Comparison of ENCODE assay signal across 8 mouse cellular contexts in the genomic region with DNA sequence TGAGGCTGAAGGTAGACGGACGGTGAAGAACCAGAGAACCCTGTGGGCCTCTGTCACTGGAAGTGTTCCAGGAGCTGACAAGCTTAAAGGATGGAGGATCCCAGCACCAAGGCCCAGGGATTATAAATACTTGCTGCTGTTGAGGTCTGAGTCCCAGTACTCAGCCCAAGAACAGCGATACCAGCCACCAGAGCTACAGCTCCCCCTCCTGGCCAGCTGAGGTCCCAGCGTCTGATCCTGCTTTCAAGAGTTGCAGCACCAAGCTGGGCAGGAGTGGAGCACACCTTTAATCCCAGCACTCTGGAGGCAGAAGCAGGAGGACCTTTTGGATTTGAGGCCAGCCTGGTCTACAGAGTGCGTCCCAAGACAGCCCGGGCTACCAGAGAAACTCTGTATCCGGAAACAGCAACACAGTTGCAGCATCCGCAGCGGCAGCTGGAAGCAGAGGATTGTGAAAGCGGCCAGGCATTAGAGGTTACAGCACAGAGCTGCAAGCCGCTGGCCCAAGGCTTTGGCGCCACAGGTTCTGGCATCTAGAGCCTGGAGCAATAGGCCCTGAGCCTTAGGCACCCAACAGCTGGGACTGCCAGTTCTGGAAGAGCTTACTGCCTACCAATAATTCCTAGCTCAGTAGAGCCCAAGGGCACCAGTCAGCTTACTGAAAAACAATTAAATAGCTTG. TPM values are rescaled to one million over a fixed set of nuclear protein-coding genes. Genes with fewer than 3 reads are reported as not detected.
DNase-seq lines count a peak whose midpoint lies in the region; ATAC-seq and TF ChIP-seq lines count a peak whose summit lies in the region.

No protein-coding gene starts in this region.

- TF ChIP-seq CTCF in bone marrow macrophage, adult 2 months (IDR thresholded peaks at IDR 0.05; ENCODE audit: low read depth, low read length) = peak; percentile 86
- peak; percentile 81 for TF ChIP-seq CTCF in heart, postnatal 0 days (IDR thresholded peaks at IDR 0.05; ENCODE audit: low read depth)
- TF ChIP-seq CTCF in liver, postnatal 0 days (IDR thresholded peaks at IDR 0.05; ENCODE audit: low read depth) = peak; percentile 91
- TF ChIP-seq CTCF in olfactory bulb, adult 2 months (IDR thresholded peaks at IDR 0.05; ENCODE audit: insufficient read depth, low read depth, low read length) = peak; percentile 49; the same call in 1 of the 2 replicates
- peak; percentile 78; the same call in 1 of the 2 replicates for TF ChIP-seq CTCF in thymus, adult 2 months (IDR thresholded peaks at IDR 0.05; ENCODE audit: borderline replicate concordance, control insufficient read depth, extremely low read depth, insufficient read depth, low read length, poor library complexity)

- no peak overlapping the region for H3K4me2 ChIP-seq in forebrain, embryonic 12.5 days
- H3K4me2 ChIP-seq in heart, postnatal 0 days (ENCODE audit: low read depth, low read length) = no peak overlapping the region
- H3K4me2 ChIP-seq in liver, postnatal 0 days (ENCODE audit: low read depth, low read length) = no peak overlapping the region

- 0 out of 2 replicates have a peak, but pooled peaks have one; percentile 39 for ATAC-seq in forebrain, embryonic 12.5 days (ENCODE audit: low FRiP score)
- peak; percentile 59 for ATAC-seq in heart, postnatal 0 days (ENCODE audit: insufficient read depth, low read depth)
- peak; percentile 46 for ATAC-seq in liver, postnatal 0 days

- DNase-seq in CD4-positive helper T cell, adult 2 months (ENCODE audit: low read depth, low spot score) = peak; percentile 80
- peak; percentile 70 for DNase-seq in heart, postnatal 0 days (ENCODE audit: low spot score)
- peak; percentile 82 for DNase-seq in layer of hippocampus, adult 11-12 months (ENCODE audit: low spot score)
- DNase-seq in liver, postnatal 0 days = peak; percentile 83
- peak; percentile 75 for DNase-seq in thymus, adult 2 months

- H3K36me3 ChIP-seq in forebrain, embryonic 12.5 days (replicated peaks) = no peaks in the 10 kb centered on the region
- H3K36me3 ChIP-seq in heart, postnatal 0 days (replicated peaks; ENCODE audit: control insufficient read depth, insufficient read depth, low read length) = no peaks in the 10 kb centered on the region
- H3K36me3 ChIP-seq in liver, postnatal 0 days (replicated peaks; ENCODE audit: insufficient read depth, low read length) = no peaks in the 10 kb centered on the region
- H3K36me3 ChIP-seq in thymus, adult 2 months (ENCODE audit: control insufficient read depth, insufficient read depth, low read length) = no peaks in the 10 kb centered on the region

- TF ChIP-seq EP300 in heart, postnatal 0 days (IDR thresholded peaks at IDR 0.05; ENCODE audit: low read depth) = no peak
- TF ChIP-seq EP300 in liver, postnatal 0 days (IDR thresholded peaks at IDR 0.05; ENCODE audit: low read depth) = no peak

- 42% methylated on average over 12 of the region's 12 CpGs for WGBS in forebrain, embryonic 12.5 days
- 36% methylated on average over 12 of the region's 12 CpGs for WGBS in heart, postnatal 0 days
- 33% methylated on average over 12 of the region's 12 CpGs for WGBS in liver, postnatal 0 days (ENCODE audit: insufficient replicate concordance)
- WGBS in olfactory bulb, adult 2 months = 53% methylated on average over 12 of the region's 12 CpGs
- WGBS in thymus, adult 2 months = 53% methylated on average over 12 of the region's 12 CpGs

- H3K4me3 ChIP-seq in bone marrow macrophage, adult 2 months (ENCODE audit: insufficient read depth, low read length) = no peak overlapping the region
- no peak overlapping the region for H3K4me3 ChIP-seq in forebrain, embryonic 12.5 days (replicated peaks)
- H3K4me3 ChIP-seq in heart, postnatal 0 days (ENCODE audit: low read depth, low read length) = no peak overlapping the region
- no peak overlapping the region for H3K4me3 ChIP-seq in liver, postnatal 0 days (ENCODE audit: low read depth, low read length)
- H3K4me3 ChIP-seq in olfactory bulb, adult 2 months (ENCODE audit: insufficient read depth, low read depth, low read length) = no peak overlapping the region
- no peak overlapping the region for H3K4me3 ChIP-seq in thymus, adult 2 months (ENCODE audit: control insufficient read depth, insufficient read depth, low read length)

- H3K27me3 ChIP-seq in forebrain, embryonic 12.5 days = peaks cover 13% of the 10 kb centered on the region; the same call in 1 of the 2 replicates
- H3K27me3 ChIP-seq in heart, postnatal 0 days (ENCODE audit: control insufficient read depth, insufficient read depth, low read length) = no peaks in the 10 kb centered on the region
- H3K27me3 ChIP-seq in liver, postnatal 0 days (ENCODE audit: insufficient read depth, low read length) = no peaks in the 10 kb centered on the region
- no peaks in the 10 kb centered on the region for H3K27me3 ChIP-seq in thymus, adult 2 months (ENCODE audit: control insufficient read depth, insufficient read depth, low read length)

- peaks cover 20% of the 10 kb centered on the region for H3K4me1 ChIP-seq in bone marrow macrophage, adult 2 months (ENCODE audit: control insufficient read depth, insufficient read depth, low read length)
- peaks cover 2% of the 10 kb centered on the region; the same call in 1 of the 2 replicates for H3K4me1 ChIP-seq in forebrain, embryonic 12.5 days
- H3K4me1 ChIP-seq in heart, postnatal 0 days (ENCODE audit: control insufficient read depth, insufficient read depth) = no peaks in the 10 kb centered on the region
- H3K4me1 ChIP-seq in liver, postnatal 0 days (ENCODE audit: insufficient read depth) = peaks cover 28% of the 10 kb centered on the region
- H3K4me1 ChIP-seq in olfactory bulb, adult 2 months (ENCODE audit: control insufficient read depth, insufficient read depth, low read length) = peaks cover 5% of the 10 kb centered on the region; the same call in 1 of the 2 replicates
- H3K4me1 ChIP-seq in thymus, adult 2 months (replicated peaks; ENCODE audit: control insufficient read depth, insufficient read depth, low read length) = peaks cover 17% of the 10 kb centered on the region

- TF ChIP-seq POLR2A in bone marrow macrophage, adult 2 months (IDR thresholded peaks at IDR 0.05; ENCODE audit: borderline replicate concordance, low read depth, low read length) = no peak
- TF ChIP-seq POLR2A in olfactory bulb, adult 2 months (IDR thresholded peaks at IDR 0.05; ENCODE audit: insufficient read depth, low read depth, low read length) = no peak
- TF ChIP-seq POLR2A in thymus, adult 2 months (IDR thresholded peaks at IDR 0.05; ENCODE audit: control insufficient read depth, extremely low read depth, insufficient read depth, low read length, poor library complexity) = no peak

- no peak overlapping the region for H3K9ac ChIP-seq in forebrain, embryonic 12.5 days
- no peak overlapping the region for H3K9ac ChIP-seq in heart, postnatal 0 days (replicated peaks; ENCODE audit: low read depth, low read length)
- no peak overlapping the region; the same call in 1 of the 2 replicates for H3K9ac ChIP-seq in liver, postnatal 0 days (replicated peaks)

- no peaks in the 10 kb centered on the region for H3K9me3 ChIP-seq in forebrain, embryonic 12.5 days
- H3K9me3 ChIP-seq in heart, postnatal 0 days (replicated peaks; ENCODE audit: control insufficient read depth, low read length) = no peaks in the 10 kb centered on the region
- no peaks in the 10 kb centered on the region for H3K9me3 ChIP-seq in liver, postnatal 0 days (ENCODE audit: low read length)

- no peak overlapping the region for H3K27ac ChIP-seq in bone marrow macrophage, adult 2 months (ENCODE audit: insufficient read depth, low read depth, low read length)
- H3K27ac ChIP-seq in forebrain, embryonic 12.5 days = no peak overlapping the region
- no peak overlapping the region for H3K27ac ChIP-seq in heart, postnatal 0 days (ENCODE audit: low read depth)
- H3K27ac ChIP-seq in liver, postnatal 0 days (ENCODE audit: low read depth) = peak overlapping the region; percentile 7
- no peak overlapping the region for H3K27ac ChIP-seq in olfactory bulb, adult 2 months (ENCODE audit: insufficient read depth, low read depth, low read length)
- H3K27ac ChIP-seq in thymus, adult 2 months (ENCODE audit: control insufficient read depth, insufficient read depth, low read length) = no peak overlapping the region

RNA-seq across cellular contexts. Expression of a gene that starts 32.0 kb away (rescaled TPM):
- polyA plus RNA-seq in bone marrow macrophage, adult 2 months (2012; ENCODE audit: insufficient read depth, insufficient read length, missing spikeins) = 0.60 and 0.63 TPM in 2 replicates
- 176 and 185 TPM in 2 replicates for polyA plus RNA-seq in forebrain, embryonic 12.5 days (2016; fragmentation: Nextera tagmentation; extraction: Ambion mirVana)
- 105 and 206 TPM in 2 replicates for total RNA-seq in heart, postnatal 0 days (2014; rRNA removed; ENCODE audit: low replicate concordance)
- polyA plus RNA-seq in heart, postnatal 0 days (2015; fragmentation: Nextera tagmentation; extraction: Ambion mirVana) = 63.9 and 71.8 TPM in 2 replicates
- 2.2 and 2.3 TPM in 2 replicates for polyA plus RNA-seq in liver, postnatal 0 days (2015; fragmentation: Nextera tagmentation; extraction: Ambion mirVana)
- not detected in 2 replicates for polyA plus RNA-seq in olfactory bulb, adult 2 months (2012; ENCODE audit: insufficient read depth, insufficient read length, low replicate concordance, missing spikeins)
- 33.6 and 43.6 TPM in 2 replicates for polyA plus RNA-seq in thymus, adult 2 months (2012; rRNA removed)
